Mouse (Mus musculus) testis, postnatal 10 days (tissue): ENCODE measurements around the gene Tmem247.

Experiments used
- DNase-seq: peaks from one replicate; pipeline ENCODE4 v3.0.0; 2021; ENCODE audit warnings: low spot score

Gene Tmem247

GRCm38 (mm10) chr17:86913003-86913607, 4.0 kb upstream of the Tmem247 start:
- DNase-seq, result peak; percentile 25

GRCm38 (mm10) chr17:86915540-86915939, 1.6 kb upstream of the Tmem247 start:
- no peak for DNase-seq

GRCm38 (mm10) chr17:86918786-86919185, 1.6 kb downstream of the Tmem247 start:
- DNase-seq, result peak; percentile 59

- no peak for DNase-seq
Observed at GRCm38 (mm10) chr17:86919729-86920128, 2.6 kb downstream of the Tmem247 start.

GRCm38 (mm10) chr17:86924679-86925078, 7.5 kb downstream of the Tmem247 start:
- no peak for DNase-seq

- no peak for DNase-seq
Observed at GRCm38 (mm10) chr17:86926836-86927235, 9.7 kb downstream of the Tmem247 start.

GRCm38 (mm10) chr17:86929355-86929754, 12.2 kb downstream of the Tmem247 start:
- DNase-seq, result no peak

- DNase-seq, result no peak
Observed at GRCm38 (mm10) chr17:86929981-86930380, 12.8 kb downstream of the Tmem247 start.

GRCm38 (mm10) chr17:86932896-86933295, 15.7 kb downstream of the Tmem247 start:
- DNase-seq, result no peak

GRCm38 (mm10) chr17:86937064-86937463, 19.9 kb downstream of the Tmem247 start:
- no peak for DNase-seq

GRCm38 (mm10) chr17:86937497-86938155, 20.5 kb downstream of the Tmem247 start:
- peak; percentile 78 for DNase-seq

- DNase-seq, result no peak
Observed at GRCm38 (mm10) chr17:86938683-86939082, 21.5 kb downstream of the Tmem247 start.

- DNase-seq, result no peak
Observed at GRCm38 (mm10) chr17:86942112-86942511, 25.0 kb downstream of the Tmem247 start.

- no peak for DNase-seq
Observed at GRCm38 (mm10) chr17:86943158-86943557, 26.0 kb downstream of the Tmem247 start.

- no peak for DNase-seq
Observed at GRCm38 (mm10) chr17:86946078-86946477, 28.9 kb downstream of the Tmem247 start.

GRCm38 (mm10) chr17:86947840-86948796, 31.0 kb downstream of the Tmem247 start, which contains the start of gene Atp6v1e2:
Atp6v1e2 (minus strand) TSS chr17:86947897.
- DNase-seq, result no peak

- DNase-seq, result no peak
Observed at GRCm38 (mm10) chr17:86948801-86949200, 31.7 kb downstream of the Tmem247 start.

GRCm38 (mm10) chr17:86957239-86957638, 40.1 kb downstream of the Tmem247 start:
- DNase-seq, result no peak

GRCm38 (mm10) chr17:86957968-86958367, 40.8 kb downstream of the Tmem247 start:
- DNase-seq, result no peak

- DNase-seq, result peak; percentile 56
Observed at GRCm38 (mm10) chr17:86961301-86961841, 44.2 kb downstream of the Tmem247 start.

GRCm38 (mm10) chr17:86962297-86962893, 45.2 kb downstream of the Tmem247 start:
- DNase-seq, result peak; percentile 91
